Mouse (Mus musculus) midbrain, embryonic 13.5 days (tissue): ENCODE results near the gene Pm20d1. TPM values are rescaled to one million over a fixed set of nuclear protein-coding genes. Genes with fewer than 3 reads are reported as not detected.

Source experiments
- ATAC-seq: fragments of 200-750 bp; cut with Nextera tagmentation; 2 replicates; pipeline ENCODE4 v1.8.0; 2017; ENCODE audit warnings: mild to moderate bottlenecking, moderate TSS enrichment, moderate library complexity
- H3K27ac ChIP-seq: fragments of 300-500 bp; sonication (generic); 2 replicates; pipeline ENCODE4 v1.5.1; 2015; ENCODE audit warnings: inconsistent platforms, mild to moderate bottlenecking, moderate library complexity
- H3K27me3 ChIP-seq: fragments of 300-500 bp; sonication (generic); 2 replicates; pipeline ENCODE4 v1.6.1; 2015; ENCODE audit warnings: mild to moderate bottlenecking, inconsistent platforms
- H3K36me3 ChIP-seq: fragments of 300-500 bp; sonication (generic); 2 replicates; pipeline ENCODE4 v1.6.1; 2015; ENCODE audit warnings: mild to moderate bottlenecking, inconsistent platforms
- H3K4me1 ChIP-seq: fragments of 300-500 bp; sonication (generic); replicated peaks from 2 replicates; pipeline ENCODE4 v1.6.1; 2015; ENCODE audit warnings: inconsistent platforms
- H3K4me2 ChIP-seq: fragments of 300-500 bp; sonication (generic); replicated peaks from 2 replicates; pipeline ENCODE4 v1.6.1; 2015; ENCODE audit warnings: moderate library complexity, mild to moderate bottlenecking, inconsistent platforms
- H3K4me3 ChIP-seq: fragments of 300-500 bp; sonication (generic); replicated peaks from 2 replicates; pipeline ENCODE4 v1.5.1; 2015; ENCODE audit warnings: mild to moderate bottlenecking, inconsistent platforms
- H3K9ac ChIP-seq: fragments of 300-500 bp; sonication (generic); replicated peaks from 2 replicates; pipeline ENCODE4 v1.6.1; 2015; ENCODE audit warnings: mild to moderate bottlenecking, inconsistent platforms
- H3K9me3 ChIP-seq: fragments of 300-500 bp; sonication (generic); 2 replicates; pipeline ENCODE4 v1.6.1; 2016; ENCODE audit warnings: mild to moderate bottlenecking, inconsistent platforms
- WGBS: fragments of 180-500 bp; shearing (Covaris S2); methylation state at CpG from one replicate; pipeline ENCODE4 v1.1.7; 2015; 5-methylcytosine and 5-hydroxymethylcytosine counted together
- polyA plus RNA-seq: library from polyadenylated mRNA; unstranded; fragments of >200 nt; fragmentation: Nextera tagmentation; extraction: Ambion mirVana; gene quantifications from 2 replicates; pipeline ENCODE4 v1.2.1, GENCODE M21; 2015

Gene Pm20d1
- 0.10 and 0.74 TPM in 2 replicates for polyA plus RNA-seq

- Histone ChIP-seq H3K9ac (peak within 1 kb of the TSS; percentile 54), H3K27me3 (0 out of 2 replicates have a peak, but pooled peaks cover 7% of the 10 kb centered on the region), H3K4me1 (no peaks in the 10 kb centered on the region; the same call in 1 of the 2 replicates), H3K4me3 (peak within 1 kb of the TSS; percentile 31), H3K4me2 (peak within 1 kb of the TSS; percentile 53), H3K36me3 (no peaks in the 10 kb centered on the region), H3K27ac (no peak within 1 kb of the TSS), H3K9me3 (no peaks in the 10 kb centered on the region)
- ATAC-seq = no peak
- WGBS = 6% methylated on average over 26 of the region's 26 CpGs
These were observed at the start of gene Pm20d1 for GRCm38 (mm10) chr1:131797202-131797909. Gene Pm20d1 (plus strand): TSS chr1:131797381.

GRCm38 (mm10) chr1:131747761-131748160, 49.4 kb upstream of the Pm20d1 start:
- WGBS = 62% methylated on average over 2 of the region's 2 CpGs
- H3K9ac ChIP-seq = no peak overlapping the region
- ATAC-seq = no peak
- no peaks in the 10 kb centered on the region for H3K36me3 ChIP-seq
- H3K27me3 ChIP-seq = 0 out of 2 replicates have a peak, but pooled peaks cover 3% of the 10 kb centered on the region
- no peak overlapping the region for H3K4me2 ChIP-seq
- H3K9me3 ChIP-seq = no peaks in the 10 kb centered on the region
- no peaks in the 10 kb centered on the region; the same call in 1 of the 2 replicates for H3K4me1 ChIP-seq
- H3K27ac ChIP-seq = no peak overlapping the region
- H3K4me3 ChIP-seq = no peak overlapping the region

GRCm38 (mm10) chr1:131748636-131749035, 48.5 kb upstream of the Pm20d1 start:
- no peak for ATAC-seq
- Histone ChIP-seq H3K9me3 (no peaks in the 10 kb centered on the region), H3K27ac (no peak overlapping the region), H3K4me1 (no peaks in the 10 kb centered on the region; the same call in 1 of the 2 replicates), H3K4me3 (no peak overlapping the region), H3K27me3 (0 out of 2 replicates have a peak, but pooled peaks cover 3% of the 10 kb centered on the region), H3K4me2 (no peak overlapping the region), H3K9ac (no peak overlapping the region), H3K36me3 (no peaks in the 10 kb centered on the region)
- WGBS = 79% methylated on average over 2 of the region's 2 CpGs

DNA sequence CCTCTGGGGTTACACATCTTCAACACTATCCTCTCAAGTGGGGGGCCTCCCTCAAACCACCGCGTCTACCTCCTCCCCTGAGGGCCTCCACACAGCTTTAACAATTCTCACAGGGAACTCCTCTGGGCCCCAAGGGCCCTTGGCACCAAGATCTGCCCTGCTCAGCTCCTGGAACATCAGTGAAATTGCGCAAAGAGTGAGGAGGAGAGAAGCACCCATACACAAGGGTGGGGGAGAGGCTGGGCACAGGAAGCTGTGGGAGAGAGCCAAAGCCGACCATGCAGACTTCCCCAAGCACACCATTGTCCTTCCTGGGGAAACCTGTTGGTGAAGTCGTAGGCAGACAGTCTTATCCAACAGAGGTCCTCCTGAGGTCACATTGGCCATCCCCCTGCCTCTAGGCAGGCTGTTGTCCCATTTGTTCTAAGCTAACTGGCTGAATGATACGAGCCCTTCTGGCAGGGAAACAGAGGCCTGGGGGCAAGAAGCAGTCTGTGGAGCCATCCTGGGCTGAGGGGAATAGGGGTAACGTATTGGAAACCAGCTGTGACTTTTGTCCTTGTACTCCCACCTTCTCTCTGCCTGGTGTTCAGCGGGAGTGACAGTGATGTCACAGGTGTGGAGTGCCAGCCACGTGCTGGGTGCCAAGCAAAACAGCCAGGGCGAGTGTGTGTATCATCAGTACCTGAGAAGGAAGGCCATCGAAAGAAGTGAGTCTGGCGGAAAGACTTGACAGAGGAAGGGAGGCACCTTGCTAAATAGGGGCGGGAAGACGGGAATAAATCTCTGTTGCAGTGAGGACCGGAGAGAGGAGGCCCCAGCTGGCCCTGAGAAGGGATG, 47.3 kb upstream of the Pm20d1 start:
- no peaks in the 10 kb centered on the region; the same call in 1 of the 2 replicates for H3K4me1 ChIP-seq
- 84% methylated on average over 15 of the region's 15 CpGs for WGBS
- H3K36me3 ChIP-seq = no peaks in the 10 kb centered on the region
- no peak overlapping the region for H3K4me3 ChIP-seq
- H3K4me2 ChIP-seq = no peak overlapping the region
- no peaks in the 10 kb centered on the region for H3K9me3 ChIP-seq
- H3K27me3 ChIP-seq = 0 out of 2 replicates have a peak, but pooled peaks cover 3% of the 10 kb centered on the region
- no peak overlapping the region for H3K9ac ChIP-seq
- H3K27ac ChIP-seq = no peak overlapping the region
- ATAC-seq = no peak

- Histone ChIP-seq H3K4me3 (no peak overlapping the region), H3K36me3 (no peaks in the 10 kb centered on the region), H3K4me2 (no peak overlapping the region), H3K9ac (no peak overlapping the region), H3K27ac (no peak overlapping the region), H3K9me3 (no peaks in the 10 kb centered on the region), H3K27me3 (no peaks in the 10 kb centered on the region), H3K4me1 (no peaks in the 10 kb centered on the region; the same call in 1 of the 2 replicates)
- no peak for ATAC-seq
- 81% methylated on average over 3 of the region's 3 CpGs for WGBS
These were observed 45.8 kb upstream of the Pm20d1 start for GRCm38 (mm10) chr1:131751181-131751890.

- no peaks in the 10 kb centered on the region for H3K27me3 ChIP-seq
- WGBS = 68% methylated on average over 10 of the region's 10 CpGs
- H3K9ac ChIP-seq = no peak overlapping the region
- no peaks in the 10 kb centered on the region for H3K9me3 ChIP-seq
- ATAC-seq = no peak
- no peaks in the 10 kb centered on the region for H3K36me3 ChIP-seq
- H3K4me2 ChIP-seq = no peak overlapping the region
- no peaks in the 10 kb centered on the region; the same call in 1 of the 2 replicates for H3K4me1 ChIP-seq
- no peak overlapping the region for H3K27ac ChIP-seq
- H3K4me3 ChIP-seq = no peak overlapping the region
These were observed 45.3 kb upstream of the Pm20d1 start for GRCm38 (mm10) chr1:131751891-131752311.

DNA sequence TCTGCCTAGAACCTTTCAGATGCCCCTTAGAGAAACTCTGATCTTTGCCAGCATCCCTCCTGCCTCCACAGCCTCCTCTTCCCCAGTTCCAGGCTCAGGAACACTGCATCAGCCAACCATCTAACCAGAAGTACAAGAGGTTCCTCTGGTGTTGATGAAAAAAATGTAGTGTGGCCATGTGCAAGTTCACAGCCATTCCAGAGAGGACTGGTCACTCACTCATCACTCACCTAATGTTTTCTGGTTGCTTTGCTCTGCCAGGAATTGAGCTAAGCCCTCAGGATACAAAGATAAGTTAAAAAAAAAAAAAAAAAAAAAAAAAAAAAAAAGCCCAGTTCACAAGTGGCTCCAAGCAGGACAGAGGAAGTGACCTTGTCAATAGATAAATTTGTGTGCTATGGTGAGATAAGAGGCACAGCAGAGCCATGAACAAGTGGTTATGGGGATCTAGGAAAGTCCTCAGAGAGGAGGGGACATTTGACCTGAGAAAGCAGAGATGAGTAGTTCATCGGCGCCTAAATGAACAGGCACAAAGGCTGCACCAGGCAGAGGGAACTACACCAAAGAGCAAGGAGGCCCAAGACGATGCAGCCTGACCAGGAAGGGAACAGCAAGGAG, 42.9 kb upstream of the Pm20d1 start:
- no peak overlapping the region for H3K4me3 ChIP-seq
- 91% methylated on average over 3 of the region's 3 CpGs for WGBS
- no peak overlapping the region for H3K4me2 ChIP-seq
- no peaks in the 10 kb centered on the region for H3K9me3 ChIP-seq
- no peak for ATAC-seq
- H3K27ac ChIP-seq = no peak overlapping the region
- H3K36me3 ChIP-seq = no peaks in the 10 kb centered on the region
- peaks cover 8% of the 10 kb centered on the region for H3K4me1 ChIP-seq
- H3K9ac ChIP-seq = no peak overlapping the region
- H3K27me3 ChIP-seq = no peaks in the 10 kb centered on the region

GRCm38 (mm10) chr1:131754916-131755315, 42.3 kb upstream of the Pm20d1 start:
- ATAC-seq = no peak
- no peaks in the 10 kb centered on the region for H3K36me3 ChIP-seq
- H3K4me2 ChIP-seq = no peak overlapping the region
- H3K4me3 ChIP-seq = no peak overlapping the region
- no peak overlapping the region for H3K27ac ChIP-seq
- H3K9me3 ChIP-seq = no peaks in the 10 kb centered on the region
- peaks cover 8% of the 10 kb centered on the region for H3K4me1 ChIP-seq
- H3K9ac ChIP-seq = no peak overlapping the region
- no peaks in the 10 kb centered on the region for H3K27me3 ChIP-seq
- WGBS = 91% methylated on average over 4 of the region's 4 CpGs

DNA sequence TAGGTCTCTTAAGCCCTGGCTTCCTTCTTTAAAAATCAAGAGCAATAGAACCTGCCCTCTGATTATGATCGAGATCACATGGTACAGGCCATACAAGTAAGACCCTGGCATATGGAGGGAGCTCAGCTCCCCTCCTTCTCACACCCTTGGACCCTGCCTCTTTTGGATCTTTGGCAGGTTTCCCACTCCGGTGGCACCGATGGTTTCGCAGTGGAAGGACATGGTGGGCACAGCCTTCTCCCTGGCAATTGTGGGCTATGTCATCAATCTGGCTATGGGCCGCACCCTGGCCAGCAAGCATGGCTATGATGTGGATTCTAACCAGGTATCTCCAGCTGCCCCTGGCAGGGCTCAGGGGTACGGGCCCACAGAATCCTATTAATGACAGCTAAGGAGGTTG, 40.0 kb upstream of the Pm20d1 start:
- Histone ChIP-seq H3K9ac (no peak overlapping the region), H3K4me3 (no peak overlapping the region), H3K4me1 (peaks cover 8% of the 10 kb centered on the region), H3K27me3 (no peaks in the 10 kb centered on the region), H3K27ac (no peak overlapping the region), H3K9me3 (no peaks in the 10 kb centered on the region), H3K36me3 (no peaks in the 10 kb centered on the region), H3K4me2 (no peak overlapping the region)
- WGBS = 92% methylated on average over 6 of the region's 6 CpGs
- ATAC-seq = no peak

GRCm38 (mm10) chr1:131758796-131759195, 38.4 kb upstream of the Pm20d1 start:
- 33% methylated on average over 7 of the region's 7 CpGs for whole genome bisulfite sequencing
- Histone ChIP-seq H3K36me3 (no peaks in the 10 kb centered on the region), H3K9me3 (no peaks in the 10 kb centered on the region), H3K4me1 (peaks cover 8% of the 10 kb centered on the region; the same call in 1 of the 2 replicates), H3K9ac (no peak overlapping the region), H3K27me3 (no peaks in the 10 kb centered on the region), H3K4me3 (no peak overlapping the region), H3K4me2 (no peak overlapping the region), H3K27ac (no peak overlapping the region)
- no peak for ATAC-seq

DNA sequence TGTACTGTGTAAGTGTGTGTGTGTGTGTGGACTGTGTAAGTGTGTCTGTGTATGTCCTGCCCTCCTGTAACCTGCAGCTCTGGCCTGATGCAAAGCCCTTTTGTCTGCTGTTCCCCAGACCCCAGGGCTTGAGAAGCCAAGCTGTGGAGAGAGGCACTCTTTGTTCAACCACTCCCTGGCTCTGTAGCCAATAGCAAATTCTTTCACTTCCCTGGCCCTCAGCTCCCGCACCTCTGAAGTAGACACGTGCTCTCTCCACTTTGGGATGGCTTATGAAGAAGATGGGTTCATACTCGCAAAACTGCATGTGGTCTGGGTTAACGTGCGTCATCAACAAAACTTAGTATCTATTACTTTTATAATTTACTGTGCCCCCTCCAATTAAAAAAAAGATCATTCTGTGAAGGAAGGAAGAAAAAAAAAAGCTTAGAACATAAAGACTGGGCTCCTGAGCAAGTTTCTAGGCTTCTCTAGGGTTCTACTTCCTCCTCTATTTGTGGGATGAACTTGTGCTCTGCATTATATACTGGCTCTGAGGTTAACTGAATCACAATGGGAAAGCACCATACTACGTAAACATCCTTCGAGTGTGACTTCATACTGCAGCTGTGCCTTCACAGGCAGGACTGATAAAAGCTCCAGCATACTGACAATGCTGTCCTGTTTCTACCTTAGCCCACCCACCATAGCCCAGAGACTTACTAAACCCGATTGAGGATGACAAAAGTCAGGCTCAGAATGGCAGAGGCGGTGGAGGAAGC, 37.3 kb upstream of the Pm20d1 start:
- Histone ChIP-seq H3K4me2 (no peak overlapping the region), H3K4me1 (peaks cover 8% of the 10 kb centered on the region; the same call in 1 of the 2 replicates), H3K4me3 (no peak overlapping the region), H3K9me3 (no peaks in the 10 kb centered on the region), H3K27me3 (no peaks in the 10 kb centered on the region), H3K36me3 (no peaks in the 10 kb centered on the region), H3K27ac (no peak overlapping the region), H3K9ac (no peak overlapping the region)
- 0 out of 2 replicates have a peak, but pooled peaks have one; percentile 25 for ATAC-seq
- 68% methylated on average over 9 of the region's 9 CpGs for WGBS
